Mouse (Mus musculus) skeletal muscle tissue, postnatal 0 days (tissue): ENCODE results near the gene 4931428L18Rik. TPM values are rescaled to one million over a fixed set of nuclear protein-coding genes. Genes with fewer than 3 reads are reported as not detected.

ENCODE experiments used
- polyA plus RNA-seq: library from polyadenylated mRNA; unstranded; fragments of >200 nt; fragmentation: Nextera tagmentation; extraction: Ambion mirVana; gene quantifications from 2 replicates; pipeline ENCODE4 v1.2.1, GENCODE M21; 2015

Gene 4931428L18Rik
- 0.22 TPM in 1 of 2 replicates, not detected in the other for polyA plus RNA-seq

GRCm38 (mm10) chr1:31222564-31222963, at the start of gene 4931428L18Rik, which contains the start of gene Pih1d3:
4931428L18Rik (minus strand) TSS chr1:31222684.
Pih1d3 (plus strand) TSS chr1:31222838.

DNA sequence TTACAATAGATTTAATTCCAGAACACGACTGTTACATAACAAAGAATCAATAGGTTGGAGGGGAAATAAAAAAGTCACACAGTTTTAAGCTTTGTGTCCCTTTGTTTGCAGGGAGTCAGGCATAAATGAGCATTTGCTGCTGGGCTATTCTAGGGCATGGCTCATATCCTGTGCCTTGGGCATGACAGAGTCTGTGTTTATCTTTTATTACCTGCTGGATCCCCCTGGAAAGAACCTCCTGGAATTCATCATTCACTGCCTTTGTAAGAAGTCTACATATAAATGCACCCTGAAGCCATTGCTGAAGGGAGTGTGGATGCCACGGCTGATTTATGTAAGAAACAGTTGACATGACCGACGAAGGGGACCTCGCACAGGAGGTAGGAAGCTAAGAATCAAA, 46.4 kb downstream of the 4931428L18Rik start, which contains the start of gene Lgsn:
Gene Lgsn (plus strand): TSS at position 301 of the 400 bp plus-strand sequence.

GRCm38 (mm10) chr1:30977868-30978267, 244.6 kb downstream of the 4931428L18Rik start, which contains the start of gene AC153137.1:
AC153137.1 (minus strand) TSS chr1:30977968.

Other genes with a start within 250 kb of the 4931428L18Rik start
- not detected in 2 replicates for gene AC153137.1, start 244.7 kb downstream of the 4931428L18Rik start, polyA plus RNA-seq
- gene Lgsn, start 46.3 kb downstream of the 4931428L18Rik start, polyA plus RNA-seq = not detected in 2 replicates
- not detected in 2 replicates for gene Pih1d3, start 154 bp upstream of the 4931428L18Rik start, polyA plus RNA-seq